Mouse (Mus musculus) ovary, postnatal 14 days (tissue): ENCODE measurements around the gene Idnk.

Experiments used
- DNase-seq: peaks from one replicate; pipeline ENCODE4 v3.0.0; 2022; ENCODE audit warnings: low spot score

Gene Idnk

GRCm38 (mm10) chr13:58157447-58158098, at the start of gene Idnk:
TSS of gene Idnk (plus strand) at chr13:58157649.
- peak; percentile 86 for DNase-seq

GRCm38 (mm10) chr13:58111306-58111705, 46.1 kb upstream of the Idnk start:
- no peak for DNase-seq

GRCm38 (mm10) chr13:58112191-58112590, 45.3 kb upstream of the Idnk start:
- no peak for DNase-seq

GRCm38 (mm10) chr13:58112601-58113041, 44.8 kb upstream of the Idnk start:
- DNase-seq: no peak

GRCm38 (mm10) chr13:58113061-58113900, 44.2 kb upstream of the Idnk start, which contains the start of gene Klhl3:
TSS of gene Klhl3 (minus strand) at chr13:58113592.
- DNase-seq: peak; percentile 42

GRCm38 (mm10) chr13:58115227-58115626, 42.2 kb upstream of the Idnk start:
- no peak for DNase-seq

- DNase-seq: no peak
These were observed 40.6 kb upstream of the Idnk start for GRCm38 (mm10) chr13:58116801-58117200.

GRCm38 (mm10) chr13:58117318-58118017, 40.0 kb upstream of the Idnk start:
- DNase-seq: peak; percentile 53

- no peak for DNase-seq
These were observed 34.6 kb upstream of the Idnk start for GRCm38 (mm10) chr13:58122786-58123297.

- no peak for DNase-seq
These were observed 34.1 kb upstream of the Idnk start for GRCm38 (mm10) chr13:58123381-58123780.

- DNase-seq: no peak
These were observed 33.2 kb upstream of the Idnk start for GRCm38 (mm10) chr13:58124278-58124677.

- DNase-seq: no peak
These were observed 32.5 kb upstream of the Idnk start for GRCm38 (mm10) chr13:58124989-58125388.

GRCm38 (mm10) chr13:58126126-58126525, 31.3 kb upstream of the Idnk start:
- no peak for DNase-seq

GRCm38 (mm10) chr13:58126862-58127765, 30.3 kb upstream of the Idnk start:
- no peak for DNase-seq

- no peak for DNase-seq
These were observed 29.6 kb upstream of the Idnk start for GRCm38 (mm10) chr13:58127766-58128361.

GRCm38 (mm10) chr13:58128396-58128767, 29.1 kb upstream of the Idnk start, which contains the start of gene Hnrnpa0:
TSS of gene Hnrnpa0 (minus strand) at chr13:58128556.
- peak; percentile 96 for DNase-seq

GRCm38 (mm10) chr13:58128768-58129671, 28.4 kb upstream of the Idnk start:
- peak; percentile 90 for DNase-seq

- no peak for DNase-seq
These were observed 27.7 kb upstream of the Idnk start for GRCm38 (mm10) chr13:58129687-58130246.

GRCm38 (mm10) chr13:58131692-58132091, 25.8 kb upstream of the Idnk start:
- no peak for DNase-seq
